Mouse (Mus musculus): ENCODE data around the gene Zfp541. TPM values are rescaled to one million over a fixed set of nuclear protein-coding genes. Genes with fewer than 3 reads are reported as not detected.

Zfp541 gene
- polyA plus RNA-seq, 1 experiment from 2014 or later = not detected

DNA sequence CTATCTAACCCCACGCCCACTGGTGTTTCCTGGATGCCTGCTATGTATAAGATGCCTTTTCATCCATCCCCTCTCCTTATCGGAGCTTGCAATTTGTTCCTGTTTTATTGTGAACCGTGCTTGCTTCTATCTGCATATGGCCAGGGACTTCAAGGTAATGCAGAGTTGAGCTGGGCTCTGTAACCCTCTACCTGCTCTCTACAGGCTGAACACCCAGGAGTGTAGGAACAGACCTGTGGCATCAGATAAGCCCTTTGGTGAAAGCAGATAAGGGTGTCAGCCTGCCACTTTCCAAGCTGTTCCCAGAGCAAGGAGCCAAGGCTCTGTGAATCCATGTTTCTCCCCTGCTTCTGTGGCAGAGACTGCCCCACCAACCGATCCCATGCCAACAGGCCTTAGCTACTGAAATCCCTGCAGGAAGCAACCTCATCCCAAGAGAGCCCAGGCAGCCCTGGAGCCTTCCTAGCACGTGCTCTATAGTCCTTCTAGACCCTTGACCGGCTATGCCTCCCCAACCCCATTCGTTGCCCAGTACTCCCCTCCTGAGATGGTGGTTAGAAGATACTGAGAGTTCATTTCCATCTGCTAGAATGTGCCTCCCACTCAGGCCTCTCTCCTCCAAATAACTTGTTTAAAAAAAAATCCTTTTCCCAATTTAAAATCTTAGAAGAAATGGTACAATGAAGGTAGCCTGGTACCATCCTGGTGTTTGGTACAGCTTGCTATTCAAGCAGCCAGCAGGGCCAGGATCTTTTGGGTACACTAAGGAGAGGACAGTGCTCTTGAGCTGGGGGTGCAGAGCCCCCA lies 49.9 kb downstream of the Zfp541 start:
- no peaks in the 10 kb centered on the region for H3K9me3 ChIP-seq (ENCODE audit: low read length)
- no peaks in the 10 kb centered on the region for H3K27me3 ChIP-seq (replicated peaks; ENCODE audit: insufficient read depth, low read length)
- no peaks in the 10 kb centered on the region for H3K4me1 ChIP-seq (ENCODE audit: insufficient read depth, low read depth, low read length)
- no peak overlapping the region for H3K27ac ChIP-seq (ENCODE audit: low read length)
- DNase-seq (ENCODE audit: low spot score) (no peak), ATAC-seq (no peak)
- H3K9ac ChIP-seq (replicated peaks; ENCODE audit: low read depth) = no peak overlapping the region
- TF ChIP-seq CTCF (IDR thresholded peaks at IDR 0.05) (no peak), EP300 (IDR thresholded peaks at IDR 0.05) (no peak)
- H3K4me3 ChIP-seq (ENCODE audit: low read depth, low read length) = no peak overlapping the region
- peaks cover 63% of the 10 kb centered on the region for H3K36me3 ChIP-seq (ENCODE audit: insufficient read depth, low read length)
- 92% methylated on average over 7 of the region's 7 CpGs for WGBS
- no peak overlapping the region for H3K4me2 ChIP-seq (replicated peaks; ENCODE audit: low read depth, low read length)

DNA sequence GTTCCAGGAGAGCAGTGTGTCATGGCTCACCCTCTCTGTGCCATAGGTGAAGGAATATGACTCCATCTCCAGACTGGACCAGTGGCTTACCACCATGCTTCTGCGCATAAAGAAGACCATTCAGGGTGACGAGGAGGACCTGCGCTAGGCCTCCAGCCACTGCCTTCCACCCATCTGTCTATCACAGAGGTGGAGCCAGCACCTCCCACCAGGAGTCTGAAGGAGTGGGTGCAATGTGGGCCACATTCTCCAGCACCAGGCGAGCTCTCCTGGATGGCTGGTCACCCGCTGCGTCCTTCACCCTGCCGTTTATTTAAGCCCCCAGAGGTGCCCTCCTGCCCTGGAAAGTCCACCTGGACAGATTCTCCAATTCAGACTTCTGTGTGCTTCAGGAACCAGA lies 54.8 kb downstream of the Zfp541 start:
- no peak overlapping the region for H3K4me2 ChIP-seq (replicated peaks; ENCODE audit: low read depth, low read length)
- TF ChIP-seq CTCF (IDR thresholded peaks at IDR 0.05) (no peak), EP300 (IDR thresholded peaks at IDR 0.05) (no peak)
- WGBS = 92% methylated on average over 7 of the region's 7 CpGs
- H3K4me1 ChIP-seq (ENCODE audit: insufficient read depth, low read depth, low read length) = peaks cover 5% of the 10 kb centered on the region; the same call in 1 of the 2 replicates
- H3K27me3 ChIP-seq (replicated peaks; ENCODE audit: insufficient read depth, low read length) = no peaks in the 10 kb centered on the region
- DNase-seq (ENCODE audit: low spot score) (no peak), ATAC-seq (no peak)
- H3K9ac ChIP-seq (replicated peaks; ENCODE audit: low read depth) = no peak overlapping the region
- no peak overlapping the region for H3K27ac ChIP-seq (ENCODE audit: low read length)
- peaks cover 34% of the 10 kb centered on the region for H3K36me3 ChIP-seq (ENCODE audit: insufficient read depth, low read length)
- H3K9me3 ChIP-seq (ENCODE audit: low read length) = no peaks in the 10 kb centered on the region
- no peak overlapping the region for H3K4me3 ChIP-seq (ENCODE audit: low read depth, low read length)

DNA sequence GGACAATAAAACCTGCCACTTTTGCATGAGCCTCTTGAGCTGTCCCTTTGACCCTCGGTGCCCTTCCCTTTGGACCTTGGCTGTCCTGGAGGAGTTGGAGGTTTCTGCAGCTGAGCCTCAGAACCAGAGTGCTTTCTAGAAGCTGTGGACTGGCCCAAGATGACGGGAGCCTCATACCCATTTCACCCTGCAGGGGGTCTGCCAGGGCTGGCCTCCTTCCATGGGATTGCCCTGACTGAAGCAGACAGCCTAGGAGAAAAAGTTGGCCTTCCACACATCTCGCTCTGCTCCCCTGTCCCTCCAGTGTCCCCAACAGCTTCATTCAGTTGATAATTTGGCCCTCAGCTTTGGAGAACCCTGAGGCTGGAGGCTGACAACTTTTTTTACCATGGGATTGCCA lies 55.5 kb downstream of the Zfp541 start:
- no peak overlapping the region for H3K4me3 ChIP-seq (ENCODE audit: low read depth, low read length)
- ATAC-seq = no peak
- H3K4me2 ChIP-seq (replicated peaks; ENCODE audit: low read depth, low read length) = no peak overlapping the region
- TF ChIP-seq CTCF (IDR thresholded peaks at IDR 0.05) (no peak), EP300 (IDR thresholded peaks at IDR 0.05) (no peak)
- H3K36me3 ChIP-seq (ENCODE audit: insufficient read depth, low read length) = peaks cover 34% of the 10 kb centered on the region
- H3K9ac ChIP-seq (replicated peaks; ENCODE audit: low read depth) = no peak overlapping the region
- H3K4me1 ChIP-seq (ENCODE audit: insufficient read depth, low read depth, low read length) = peaks cover 5% of the 10 kb centered on the region; the same call in 1 of the 2 replicates
- H3K27ac ChIP-seq (ENCODE audit: low read length) = no peak overlapping the region
- 89% methylated on average over 3 of the region's 3 CpGs for WGBS
- DNase-seq (ENCODE audit: low spot score) = no peak
- H3K27me3 ChIP-seq (replicated peaks; ENCODE audit: insufficient read depth, low read length) = no peaks in the 10 kb centered on the region
- no peaks in the 10 kb centered on the region for H3K9me3 ChIP-seq (ENCODE audit: low read length)

DNA sequence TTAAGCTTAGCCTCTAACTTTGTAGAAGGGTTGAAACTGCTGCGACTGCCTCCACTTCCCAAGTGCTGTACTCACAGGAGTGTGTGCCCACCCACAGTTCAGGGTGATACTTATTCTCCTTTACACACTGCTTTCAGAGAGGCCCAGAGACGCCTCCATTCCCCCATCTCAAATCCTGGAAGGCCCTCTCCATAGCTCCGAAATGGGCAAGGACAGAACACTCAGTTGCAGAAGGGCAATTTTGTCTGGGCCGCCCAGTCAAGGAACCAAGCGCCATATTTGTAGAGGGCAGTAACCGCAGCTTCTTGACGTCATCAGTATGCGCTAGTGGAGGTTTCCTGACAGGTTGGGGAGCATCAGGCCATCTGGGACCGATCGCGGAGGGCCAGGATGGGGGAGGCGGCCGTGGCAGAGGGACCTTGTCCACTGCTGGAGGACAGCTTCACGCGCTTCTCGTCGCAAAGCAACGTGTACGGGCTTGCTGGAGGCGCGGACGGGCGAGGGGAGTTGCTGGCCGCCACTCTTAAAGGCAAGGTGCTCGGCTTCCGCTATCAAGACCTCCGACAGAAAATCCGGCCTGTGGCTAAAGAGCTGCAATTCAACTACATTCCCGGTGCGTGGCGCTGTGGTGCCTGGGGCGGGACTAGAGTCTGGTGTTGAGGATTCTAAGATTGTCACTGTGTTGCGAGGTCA lies 58.1 kb downstream of the Zfp541 start, which contains the start of gene Kptn:
Kptn (plus strand) TSS at position 327 of the 693 bp plus-strand sequence.
- H3K4me3 ChIP-seq (ENCODE audit: low read depth, low read length) = peak within 1 kb of the TSS; percentile 86
- H3K27me3 ChIP-seq (replicated peaks; ENCODE audit: insufficient read depth, low read length) = no peaks in the 10 kb centered on the region
- 1% methylated on average over 33 of the region's 33 CpGs for WGBS
- H3K27ac ChIP-seq (ENCODE audit: low read length) = peak within 1 kb of the TSS; percentile 73
- peaks cover 5% of the 10 kb centered on the region; the same call in 1 of the 2 replicates for H3K4me1 ChIP-seq (ENCODE audit: insufficient read depth, low read depth, low read length)
- DNase-seq (ENCODE audit: low spot score) (peak; percentile 95), ATAC-seq (peak; percentile 93)
- TF ChIP-seq CTCF (IDR thresholded peaks at IDR 0.05) = peak; percentile 93
- no peak for TF ChIP-seq EP300 (IDR thresholded peaks at IDR 0.05)
- peaks cover 9% of the 10 kb centered on the region for H3K36me3 ChIP-seq (ENCODE audit: insufficient read depth, low read length)
- H3K9ac ChIP-seq (replicated peaks; ENCODE audit: low read depth) = peak within 1 kb of the TSS; percentile 34; the same call in 1 of the 2 replicates
- no peaks in the 10 kb centered on the region for H3K9me3 ChIP-seq (ENCODE audit: low read length)
- peak within 1 kb of the TSS; percentile 53 for H3K4me2 ChIP-seq (replicated peaks; ENCODE audit: low read depth, low read length)

DNA sequence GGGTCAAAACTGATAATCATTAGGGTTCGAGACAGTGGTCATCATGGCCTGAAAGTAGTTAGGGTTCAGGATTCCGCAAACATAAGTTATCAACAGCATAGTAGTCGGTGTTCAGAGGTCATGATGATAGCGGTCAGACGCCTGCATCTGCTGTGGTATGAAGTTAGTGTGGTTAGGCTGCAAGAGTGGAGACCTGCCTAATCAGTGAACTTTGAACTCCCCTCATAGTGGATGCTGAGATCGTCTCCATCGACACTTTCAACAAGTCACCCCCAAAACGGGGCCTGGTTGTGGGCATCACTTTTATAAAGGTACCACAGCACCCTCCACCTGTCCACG lies 58.6 kb downstream of the Zfp541 start:
- Histone ChIP-seq H3K9me3 (ENCODE audit: low read length) (no peaks in the 10 kb centered on the region), H3K27ac (ENCODE audit: low read length) (no peak overlapping the region)
- TF ChIP-seq CTCF (IDR thresholded peaks at IDR 0.05) (no peak), EP300 (IDR thresholded peaks at IDR 0.05) (no peak)

DNA sequence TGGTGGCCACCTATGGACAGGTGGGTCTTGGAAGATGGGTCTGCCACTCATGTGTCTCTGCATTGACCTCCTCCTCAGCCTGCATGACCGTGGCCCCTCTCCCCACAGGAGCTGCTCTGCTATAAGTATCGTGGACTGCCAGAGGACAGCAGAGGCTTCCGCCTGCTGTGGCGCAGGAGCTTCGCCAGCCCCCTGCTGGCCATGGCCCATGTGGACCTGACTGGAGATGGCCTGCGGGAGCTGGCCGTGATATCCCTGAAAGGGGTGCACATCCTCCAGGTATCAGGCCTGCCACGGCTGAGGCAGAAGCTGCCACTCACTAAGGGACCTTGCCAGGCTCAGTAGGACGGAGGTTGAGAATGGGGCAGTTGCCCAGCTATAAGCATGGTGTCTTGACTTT lies 64.2 kb downstream of the Zfp541 start:
- H3K9ac ChIP-seq (replicated peaks; ENCODE audit: low read depth) = no peak overlapping the region
- H3K4me3 ChIP-seq (ENCODE audit: low read depth, low read length) = no peak overlapping the region
- TF ChIP-seq CTCF (IDR thresholded peaks at IDR 0.05) (no peak), EP300 (IDR thresholded peaks at IDR 0.05) (no peak)
- no peak for DNase-seq (ENCODE audit: low spot score)
- no peak overlapping the region for H3K4me2 ChIP-seq (replicated peaks; ENCODE audit: low read depth, low read length)
- H3K4me1 ChIP-seq (ENCODE audit: insufficient read depth, low read depth, low read length) = no peaks in the 10 kb centered on the region
- 70% methylated on average over 9 of the region's 9 CpGs for WGBS
- H3K27me3 ChIP-seq (replicated peaks; ENCODE audit: insufficient read depth, low read length) = 0 out of 2 replicates have a peak, but pooled peaks cover 2% of the 10 kb centered on the region
- no peak for ATAC-seq
- no peaks in the 10 kb centered on the region for H3K9me3 ChIP-seq (ENCODE audit: low read length)
- H3K27ac ChIP-seq (ENCODE audit: low read length) = no peak overlapping the region
- 0 out of 2 replicates have a peak, but pooled peaks cover 5% of the 10 kb centered on the region for H3K36me3 ChIP-seq (ENCODE audit: insufficient read depth, low read length)

More for the DNA sequence above, 58.6 kb downstream of the Zfp541 start:
- peaks cover 5% of the 10 kb centered on the region for H3K36me3 ChIP-seq (ENCODE audit: insufficient read depth, low read length)
- peak overlapping the region; percentile 53 for H3K4me2 ChIP-seq (replicated peaks; ENCODE audit: low read depth, low read length)
- peaks cover 5% of the 10 kb centered on the region; the same call in 1 of the 2 replicates for H3K4me1 ChIP-seq (ENCODE audit: insufficient read depth, low read depth, low read length)
- no peak for ATAC-seq
- H3K9ac ChIP-seq (replicated peaks; ENCODE audit: low read depth) = peak overlapping the region; percentile 34; the same call in 1 of the 2 replicates
- no peak for DNase-seq (ENCODE audit: low spot score)
- H3K4me3 ChIP-seq (ENCODE audit: low read depth, low read length) = peak overlapping the region; percentile 86
- H3K27me3 ChIP-seq (replicated peaks; ENCODE audit: insufficient read depth, low read length) = no peaks in the 10 kb centered on the region
- 38% methylated on average over 9 of the region's 9 CpGs for WGBS

All from lung, postnatal 0 days (tissue).